Mouse (Mus musculus) megakaryocyte, embryonic 14.5 days (primary cell): ENCODE measurements around the gene Hand1. TPM values are rescaled to one million over a fixed set of nuclear protein-coding genes. Genes with fewer than 3 reads are reported as not detected.

Source experiments
- H3K27me3 ChIP-seq: replicated peaks from 2 replicates; pipeline ENCODE3; 2012; ENCODE audit warnings: inconsistent platforms
- H3K36me3 ChIP-seq: replicated peaks from 2 replicates; pipeline ENCODE3; 2012; ENCODE audit warnings: low read length, inconsistent platforms, mixed read lengths
- H3K4me1 ChIP-seq: 2 replicates; pipeline ENCODE4 v1.6.1; 2012; ENCODE audit warnings: inconsistent platforms
- H3K4me3 ChIP-seq: replicated peaks from 2 replicates; pipeline ENCODE3; 2012; ENCODE audit warnings: moderate library complexity, mild to moderate bottlenecking, inconsistent platforms
- H3K9me3 ChIP-seq: 2 replicates; pipeline ENCODE4 v1.6.1; 2012; ENCODE audit warnings: inconsistent platforms
- FLI1 ChIP-seq: IDR thresholded peaks from 2 replicates; pipeline ENCODE4 v1.6.1; 2012; ENCODE audit warnings: low read length, inconsistent platforms, mixed read lengths
- GATA1 ChIP-seq: IDR thresholded peaks from 3 replicates; pipeline ENCODE4 v1.6.1; 2012; ENCODE audit warnings: mixed read lengths, low read length, inconsistent platforms, borderline replicate concordance
- polyA plus RNA-seq: library from polyadenylated mRNA; stranded (reverse); fragments of >175 nt; gene quantifications from 2 replicates; pipeline ENCODE4 v1.2.3, GENCODE M21; 2012; ENCODE audit warnings: low replicate concordance; ENCODE audit not compliant: insufficient read depth

Gene Hand1
- polyA plus RNA-seq, 1 experiment, result not detected

DNA sequence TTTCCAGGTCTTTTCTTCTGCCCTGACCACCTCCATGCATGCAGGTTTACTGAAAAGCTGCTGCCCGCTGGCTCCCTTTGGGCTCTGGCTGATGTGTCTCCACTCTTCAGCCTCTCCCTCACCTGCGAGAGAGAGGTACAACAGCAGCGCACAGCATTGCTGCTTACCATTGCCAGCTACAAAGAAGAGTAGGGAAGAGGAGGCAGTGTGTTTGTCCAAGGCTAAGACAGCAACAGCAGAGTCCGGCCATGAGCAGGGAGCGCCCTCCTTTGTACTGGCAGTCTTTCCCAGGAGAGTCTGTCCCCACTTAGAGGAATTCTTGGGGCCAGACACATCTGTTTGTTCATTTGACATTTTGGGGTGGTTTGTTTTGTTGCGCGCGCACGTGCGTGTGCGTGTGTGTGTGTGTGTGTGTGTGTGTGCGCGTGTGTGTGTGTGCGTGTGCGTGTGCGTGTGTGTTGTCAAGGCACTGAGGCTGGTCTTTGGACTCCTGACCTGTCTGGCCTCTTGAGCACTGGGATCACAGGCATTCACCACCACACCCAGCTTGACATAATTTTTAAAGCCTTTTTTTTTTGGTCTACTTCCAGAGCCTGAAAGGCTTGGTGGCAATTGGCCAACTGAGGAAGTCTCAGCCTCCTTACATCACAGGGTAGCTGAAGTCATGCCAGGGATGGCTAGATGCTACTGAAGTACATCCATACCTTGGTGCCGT, 23.4 kb downstream of the Hand1 start:
- TF ChIP-seq GATA1 (no peak), FLI1 (no peak)
- no peaks in the 10 kb centered on the region for H3K27me3 ChIP-seq
- H3K4me1 ChIP-seq, result peaks cover 86% of the 10 kb centered on the region
- H3K4me3 ChIP-seq, result no peak overlapping the region
- no peaks in the 10 kb centered on the region for H3K9me3 ChIP-seq
- H3K36me3 ChIP-seq, result peaks cover 85% of the 10 kb centered on the region

DNA sequence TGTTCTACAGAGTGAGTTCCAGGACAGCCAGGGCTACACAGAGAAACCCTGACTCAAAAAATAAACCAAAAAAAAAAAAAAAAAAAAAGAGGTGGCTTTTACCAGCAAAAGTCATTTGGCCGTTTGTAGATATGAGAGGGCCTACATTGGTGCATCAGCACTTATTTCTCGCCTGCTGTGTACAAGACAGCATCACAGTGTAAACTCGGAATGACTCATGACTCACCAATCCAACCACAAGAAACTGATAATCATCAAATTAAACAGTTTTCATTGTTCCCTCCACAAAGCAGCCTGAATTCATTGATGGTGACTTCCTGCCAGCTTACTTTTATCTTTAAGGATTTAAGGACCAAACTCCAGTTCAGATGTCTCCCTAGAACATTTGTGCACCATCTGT, 27.6 kb downstream of the Hand1 start:
- Histone ChIP-seq H3K36me3 (peaks cover 56% of the 10 kb centered on the region), H3K4me3 (no peak overlapping the region), H3K4me1 (peaks cover 76% of the 10 kb centered on the region), H3K9me3 (no peaks in the 10 kb centered on the region), H3K27me3 (no peaks in the 10 kb centered on the region)
- TF ChIP-seq FLI1 (no peak), GATA1 (no peak)

DNA sequence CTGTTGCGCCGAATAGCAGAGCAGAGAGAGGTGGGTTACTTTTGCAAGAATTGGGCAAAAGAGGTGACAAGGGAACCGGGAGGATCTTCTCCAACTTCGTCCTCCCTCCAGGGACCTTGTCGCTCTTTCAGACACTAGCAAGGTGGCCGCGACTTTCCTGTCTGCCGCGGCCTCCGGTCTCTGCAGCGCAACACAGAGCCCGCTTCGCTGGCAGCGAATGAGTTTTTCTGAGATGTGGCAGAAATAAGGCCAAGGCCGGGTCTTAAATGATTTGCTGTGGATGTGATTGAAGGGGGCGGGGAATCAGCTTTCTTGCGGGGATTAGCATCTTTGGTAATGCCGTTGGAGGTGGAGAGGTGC, 30.1 kb downstream of the Hand1 start:
- H3K36me3 ChIP-seq, result peaks cover 30% of the 10 kb centered on the region
- peaks cover 74% of the 10 kb centered on the region for H3K4me1 ChIP-seq
- no peaks in the 10 kb centered on the region for H3K9me3 ChIP-seq
- no peaks in the 10 kb centered on the region for H3K27me3 ChIP-seq
- H3K4me3 ChIP-seq, result peak overlapping the region; percentile 94
- TF ChIP-seq GATA1 (no peak), FLI1 (no peak)

DNA sequence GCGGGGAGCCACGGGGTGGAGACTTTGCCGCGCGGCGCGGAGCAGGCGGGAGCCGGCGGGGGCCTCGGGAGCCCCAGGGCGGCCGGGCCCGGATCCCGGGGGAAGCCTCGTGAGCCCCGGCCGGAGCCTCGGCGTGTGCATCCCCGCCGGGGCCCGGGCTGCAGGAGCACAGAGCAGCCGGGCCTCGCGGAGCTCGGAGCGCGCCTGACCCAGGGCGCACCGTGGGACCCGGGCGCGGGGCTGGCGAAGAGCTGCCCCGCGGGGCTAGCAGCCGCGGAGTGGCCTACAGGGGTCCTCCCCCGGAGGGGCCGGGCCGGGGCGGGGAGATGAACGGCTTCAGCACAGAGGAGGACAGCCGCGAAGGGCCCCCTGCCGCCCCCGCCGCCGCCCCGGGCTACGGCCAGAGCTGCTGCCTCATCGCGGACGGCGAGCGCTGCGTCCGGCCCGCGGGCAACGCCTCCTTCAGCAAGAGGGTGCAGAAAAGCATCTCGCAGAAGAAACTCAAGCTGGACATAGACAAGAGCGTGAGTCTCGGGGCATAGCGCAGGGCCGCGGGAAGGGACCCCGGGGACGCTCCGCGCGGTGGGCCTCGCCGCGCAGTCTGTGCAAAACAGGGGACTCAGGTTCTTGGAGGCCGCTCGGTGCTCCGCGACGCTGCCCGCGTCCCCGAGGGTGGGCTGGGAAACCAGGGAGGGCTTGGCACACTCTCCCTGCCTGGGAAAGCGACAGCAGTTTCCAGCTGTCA, 30.7 kb downstream of the Hand1 start:
- Histone ChIP-seq H3K4me3 (peak overlapping the region; percentile 94), H3K4me1 (peaks cover 70% of the 10 kb centered on the region), H3K27me3 (no peaks in the 10 kb centered on the region), H3K9me3 (no peaks in the 10 kb centered on the region), H3K36me3 (peaks cover 24% of the 10 kb centered on the region)
- TF ChIP-seq GATA1 (no peak), FLI1 (no peak)

DNA sequence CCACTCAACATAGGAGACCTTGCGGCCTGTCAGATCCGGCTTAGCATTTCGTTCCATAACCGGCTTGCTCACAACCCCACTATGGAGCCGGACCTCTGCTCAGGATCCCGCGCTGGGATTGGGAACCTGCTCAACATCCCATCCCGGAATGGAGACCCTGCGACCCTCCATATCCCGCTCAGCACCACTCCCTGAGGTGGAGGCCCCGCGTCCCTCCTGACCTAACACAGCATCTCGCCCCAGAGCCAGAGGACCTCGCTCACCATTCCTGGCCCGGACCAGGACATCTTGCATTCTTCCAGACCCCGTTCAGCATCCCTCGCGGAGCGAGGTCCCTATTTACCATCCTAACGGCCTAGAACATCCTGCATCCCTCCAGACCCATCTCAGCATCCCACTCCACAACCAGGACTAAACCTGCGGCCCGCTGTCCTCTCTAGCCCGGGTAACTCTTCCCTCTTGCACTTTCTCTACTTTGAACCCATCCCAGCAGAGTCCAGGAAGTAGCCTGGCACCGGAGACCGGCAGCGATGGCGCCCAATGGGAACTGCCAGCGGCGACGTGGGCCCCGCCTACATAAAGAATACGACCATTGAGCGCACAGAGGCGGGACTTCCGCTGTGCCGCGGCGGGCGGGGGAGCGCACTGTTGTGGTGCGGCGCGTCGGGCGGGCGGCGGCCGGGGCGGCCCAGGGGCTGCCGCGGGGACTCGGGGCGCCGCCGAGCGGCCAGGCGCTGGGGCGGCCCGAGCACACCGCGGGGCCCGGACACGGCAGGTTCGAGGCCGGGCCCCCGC, 31.4 kb downstream of the Hand1 start, which contains the start of gene Sap30l:
TSS of gene Sap30l (plus strand) at position 667 of the 795 bp plus-strand sequence.
- no peak for TF ChIP-seq FLI1
- TF ChIP-seq GATA1, result no peak
- Histone ChIP-seq H3K4me3 (peak within 1 kb of the TSS; percentile 94), H3K36me3 (peaks cover 17% of the 10 kb centered on the region), H3K27me3 (no peaks in the 10 kb centered on the region), H3K4me1 (peaks cover 65% of the 10 kb centered on the region), H3K9me3 (no peaks in the 10 kb centered on the region)

DNA sequence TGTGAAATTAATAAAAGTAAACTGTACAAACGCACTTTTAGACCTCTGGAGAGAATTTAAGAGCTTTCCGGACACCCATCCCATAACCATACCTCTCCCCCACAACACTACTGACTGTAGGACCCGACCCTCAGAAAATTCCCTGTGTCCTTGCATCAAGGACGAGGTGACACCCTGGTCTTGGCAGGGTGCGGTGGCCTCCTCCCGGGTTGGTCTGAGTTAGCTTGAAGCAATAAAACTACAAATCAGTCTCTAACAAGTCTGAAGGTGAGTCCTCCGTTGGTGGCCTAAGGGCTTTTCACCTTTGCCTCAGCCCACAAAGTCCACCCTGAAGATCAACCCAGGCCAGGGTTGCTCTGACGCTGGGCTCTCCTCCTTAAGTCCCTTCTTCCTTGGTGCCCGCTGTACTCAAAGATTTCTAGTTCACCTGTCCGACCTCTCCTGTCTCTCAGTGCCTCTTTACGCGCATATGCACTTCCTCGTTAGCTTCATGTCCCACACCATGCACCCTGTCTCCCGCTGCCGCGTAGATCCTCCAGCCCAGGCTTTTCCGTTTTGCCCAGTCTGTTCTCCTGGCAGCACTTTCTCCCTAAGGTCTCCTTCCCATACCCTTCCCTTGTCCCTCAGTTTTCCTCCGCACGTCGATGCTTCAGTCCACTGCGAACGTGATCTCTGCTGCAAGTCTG, 32.2 kb downstream of the Hand1 start:
- TF ChIP-seq GATA1 (no peak), FLI1 (no peak)
- H3K27me3 ChIP-seq, result no peaks in the 10 kb centered on the region

DNA sequence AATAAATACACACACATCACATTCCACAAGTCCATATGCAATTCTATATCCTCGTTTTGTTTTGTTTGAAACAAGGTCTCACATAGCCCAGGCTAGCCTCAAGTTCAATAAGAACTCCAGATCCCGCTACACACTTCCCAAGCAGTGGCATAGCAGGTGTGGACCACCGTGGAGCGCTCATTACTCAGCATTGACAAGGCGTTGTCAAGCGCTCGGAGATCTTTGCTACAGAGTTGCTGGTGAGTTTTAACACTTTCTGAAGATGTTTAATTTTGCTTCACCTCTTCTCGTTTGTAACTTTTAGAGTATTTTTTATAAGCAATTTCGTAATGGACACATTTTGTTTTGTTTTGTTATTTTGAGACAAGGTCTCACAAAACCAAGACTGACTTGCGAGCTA, 33.2 kb downstream of the Hand1 start:
- no peaks in the 10 kb centered on the region for H3K9me3 ChIP-seq
- peaks cover 5% of the 10 kb centered on the region for H3K36me3 ChIP-seq
- no peak overlapping the region for H3K4me3 ChIP-seq
- TF ChIP-seq FLI1 (no peak), GATA1 (no peak)
- no peaks in the 10 kb centered on the region for H3K27me3 ChIP-seq
- H3K4me1 ChIP-seq, result peaks cover 53% of the 10 kb centered on the region

More for the DNA sequence above, 32.2 kb downstream of the Hand1 start:
- H3K36me3 ChIP-seq, result peaks cover 9% of the 10 kb centered on the region
- peak overlapping the region; percentile 94 for H3K4me3 ChIP-seq
- H3K4me1 ChIP-seq, result peaks cover 62% of the 10 kb centered on the region
- no peaks in the 10 kb centered on the region for H3K9me3 ChIP-seq

DNA sequence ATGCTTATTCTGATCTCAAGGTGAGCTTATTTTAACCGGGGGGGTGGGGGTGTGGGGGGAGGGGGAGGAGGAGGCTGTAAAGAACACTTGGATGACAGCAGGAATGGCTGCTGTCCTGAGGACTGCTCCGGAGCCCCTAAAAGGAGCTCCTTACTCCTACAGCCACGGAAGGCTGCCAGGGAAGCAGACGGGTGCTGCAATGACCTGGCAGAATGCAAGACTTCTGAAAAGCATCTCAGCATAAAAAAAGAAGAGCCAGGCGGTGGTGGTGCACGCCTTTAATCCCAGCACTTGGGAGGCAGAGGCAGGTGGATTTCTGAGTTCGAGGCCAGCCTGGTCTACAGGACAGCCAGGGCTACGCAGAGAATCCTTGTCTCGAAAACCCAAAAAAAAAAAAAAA, 34.8 kb downstream of the Hand1 start:
- Histone ChIP-seq H3K4me3 (no peak overlapping the region), H3K9me3 (no peaks in the 10 kb centered on the region), H3K36me3 (no peaks in the 10 kb centered on the region), H3K27me3 (no peaks in the 10 kb centered on the region), H3K4me1 (peaks cover 37% of the 10 kb centered on the region)
- TF ChIP-seq FLI1 (no peak), GATA1 (no peak)

DNA sequence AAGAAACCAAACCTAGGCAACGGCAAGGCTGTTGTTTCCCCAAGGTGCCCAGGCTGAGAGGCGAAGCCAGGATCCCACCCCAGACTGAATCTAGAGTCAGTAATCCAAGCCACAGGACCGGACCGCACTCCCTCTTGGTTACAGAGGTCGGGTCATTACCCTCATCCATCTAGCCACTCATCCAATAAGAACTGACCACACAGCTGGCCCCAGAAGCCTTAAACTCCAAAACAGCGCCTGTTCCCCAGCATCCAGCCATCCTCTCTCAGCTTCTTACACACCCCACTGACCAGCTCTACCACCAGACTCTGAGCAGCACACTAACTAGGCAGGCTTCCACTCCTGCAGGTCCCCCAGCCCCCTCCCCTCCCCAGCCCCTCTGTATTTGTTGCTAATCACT, 37.5 kb downstream of the Hand1 start:
- no peak for TF ChIP-seq GATA1
- TF ChIP-seq FLI1, result no peak
- peaks cover 33% of the 10 kb centered on the region for H3K4me1 ChIP-seq
- H3K27me3 ChIP-seq, result peaks cover 3% of the 10 kb centered on the region
- no peaks in the 10 kb centered on the region for H3K36me3 ChIP-seq
- no peaks in the 10 kb centered on the region for H3K9me3 ChIP-seq
- no peak overlapping the region for H3K4me3 ChIP-seq
